Mouse (Mus musculus) WW6 (cell line): ENCODE results near the gene Mdfi.

Experiments used
- DNase-seq: peaks from one replicate; pipeline ENCODE4 v3.0.0-alpha.2; 2013; ENCODE audit warnings: low read depth, low spot score

Mdfi gene

GRCm38 (mm10) chr17:47802806-47803205 lies 31.7 kb downstream of the Mdfi start:
- no peak for DNase-seq

- no peak for DNase-seq
These were observed 37.1 kb downstream of the Mdfi start for GRCm38 (mm10) chr17:47797383-47797782.

- DNase-seq: no peak
These were observed 37.5 kb downstream of the Mdfi start for GRCm38 (mm10) chr17:47796968-47797367.

- DNase-seq: no peak
These were observed 38.2 kb downstream of the Mdfi start for GRCm38 (mm10) chr17:47796156-47796816.

GRCm38 (mm10) chr17:47795446-47795845 lies 39.0 kb downstream of the Mdfi start:
- DNase-seq: no peak

GRCm38 (mm10) chr17:47793377-47793776 lies 41.1 kb downstream of the Mdfi start:
- no peak for DNase-seq

- no peak for DNase-seq
These were observed 42.2 kb downstream of the Mdfi start for GRCm38 (mm10) chr17:47792098-47792863.

- no peak for DNase-seq
These were observed 45.5 kb downstream of the Mdfi start for GRCm38 (mm10) chr17:47788996-47789395.

- no peak for DNase-seq
These were observed 46.2 kb downstream of the Mdfi start for GRCm38 (mm10) chr17:47788306-47788705.

GRCm38 (mm10) chr17:47787632-47788031 lies 46.9 kb downstream of the Mdfi start:
- no peak for DNase-seq

- DNase-seq: no peak
These were observed 50.1 kb downstream of the Mdfi start for GRCm38 (mm10) chr17:47784411-47784810.

GRCm38 (mm10) chr17:47783445-47784223 lies 50.9 kb downstream of the Mdfi start:
- no peak for DNase-seq

GRCm38 (mm10) chr17:47782486-47782885 lies 52.0 kb downstream of the Mdfi start:
- no peak for DNase-seq

- DNase-seq: no peak
These were observed 54.0 kb downstream of the Mdfi start for GRCm38 (mm10) chr17:47780470-47780869.

GRCm38 (mm10) chr17:47777141-47777540 lies 57.4 kb downstream of the Mdfi start:
- DNase-seq: no peak

GRCm38 (mm10) chr17:47773604-47774003 lies 60.9 kb downstream of the Mdfi start:
- no peak for DNase-seq

- DNase-seq: no peak
These were observed 64.8 kb downstream of the Mdfi start for GRCm38 (mm10) chr17:47769389-47770299.

GRCm38 (mm10) chr17:47768707-47769276 lies 65.7 kb downstream of the Mdfi start:
- no peak for DNase-seq

GRCm38 (mm10) chr17:47767456-47768141 lies 66.9 kb downstream of the Mdfi start:
- DNase-seq: no peak

GRCm38 (mm10) chr17:47767081-47767455 lies 67.4 kb downstream of the Mdfi start:
- DNase-seq: no peak
